Mouse (Mus musculus) embryonic facial prominence, embryonic 15.5 days (tissue): ENCODE data around the gene Clec11a. TPM values are rescaled to one million over a fixed set of nuclear protein-coding genes. Genes with fewer than 3 reads are reported as not detected.

Source experiments
- ATAC-seq: fragments of 200-750 bp; cut with Nextera tagmentation; 2 replicates; pipeline ENCODE4 v1.8.0; 2017; ENCODE audit warnings: low read depth, moderate TSS enrichment; ENCODE audit not compliant: insufficient number of reproducible peaks, low FRiP score, low TSS enrichment
- H3K27ac ChIP-seq: fragments of 300-500 bp; sonication (generic); replicated peaks from 2 replicates; pipeline ENCODE4 v1.5.1; 2015; ENCODE audit warnings: mild to moderate bottlenecking, inconsistent platforms
- H3K27me3 ChIP-seq: fragments of 300-500 bp; sonication (generic); 2 replicates; pipeline ENCODE4 v1.6.1; 2015; ENCODE audit warnings: inconsistent platforms
- H3K36me3 ChIP-seq: fragments of 300-500 bp; sonication (generic); 2 replicates; pipeline ENCODE4 v1.6.1; 2015; ENCODE audit warnings: mild to moderate bottlenecking, inconsistent platforms
- H3K4me1 ChIP-seq: fragments of 300-500 bp; sonication (generic); 2 replicates; pipeline ENCODE4 v1.6.1; 2015; ENCODE audit warnings: inconsistent platforms
- H3K4me2 ChIP-seq: fragments of 300-500 bp; sonication (generic); replicated peaks from 2 replicates; pipeline ENCODE4 v1.6.1; 2015; ENCODE audit warnings: mild to moderate bottlenecking, inconsistent platforms
- H3K4me3 ChIP-seq: fragments of 300-500 bp; sonication (generic); replicated peaks from 2 replicates; pipeline ENCODE4 v1.5.1; 2015; ENCODE audit warnings: mild to moderate bottlenecking, inconsistent platforms
- H3K9ac ChIP-seq: fragments of 300-500 bp; sonication (generic); 2 replicates; pipeline ENCODE4 v1.6.1; 2015; ENCODE audit warnings: inconsistent platforms
- H3K9me3 ChIP-seq: fragments of 300-500 bp; sonication (generic); replicated peaks from 2 replicates; pipeline ENCODE4 v1.6.1; 2016; ENCODE audit warnings: inconsistent platforms
- WGBS: fragments of 180-500 bp; shearing (Covaris S2); methylation state at CpG from one replicate; pipeline ENCODE4 v1.1.7; 2015; 5-methylcytosine and 5-hydroxymethylcytosine counted together
- polyA plus RNA-seq: library from polyadenylated mRNA; unstranded; fragments of >200 nt; fragmentation: Nextera tagmentation; extraction: Ambion mirVana; gene quantifications from 2 replicates; pipeline ENCODE4 v1.2.1, GENCODE M21; 2015

The Clec11a gene
- 26.1 and 28.1 TPM in 2 replicates for polyA plus RNA-seq

DNA sequence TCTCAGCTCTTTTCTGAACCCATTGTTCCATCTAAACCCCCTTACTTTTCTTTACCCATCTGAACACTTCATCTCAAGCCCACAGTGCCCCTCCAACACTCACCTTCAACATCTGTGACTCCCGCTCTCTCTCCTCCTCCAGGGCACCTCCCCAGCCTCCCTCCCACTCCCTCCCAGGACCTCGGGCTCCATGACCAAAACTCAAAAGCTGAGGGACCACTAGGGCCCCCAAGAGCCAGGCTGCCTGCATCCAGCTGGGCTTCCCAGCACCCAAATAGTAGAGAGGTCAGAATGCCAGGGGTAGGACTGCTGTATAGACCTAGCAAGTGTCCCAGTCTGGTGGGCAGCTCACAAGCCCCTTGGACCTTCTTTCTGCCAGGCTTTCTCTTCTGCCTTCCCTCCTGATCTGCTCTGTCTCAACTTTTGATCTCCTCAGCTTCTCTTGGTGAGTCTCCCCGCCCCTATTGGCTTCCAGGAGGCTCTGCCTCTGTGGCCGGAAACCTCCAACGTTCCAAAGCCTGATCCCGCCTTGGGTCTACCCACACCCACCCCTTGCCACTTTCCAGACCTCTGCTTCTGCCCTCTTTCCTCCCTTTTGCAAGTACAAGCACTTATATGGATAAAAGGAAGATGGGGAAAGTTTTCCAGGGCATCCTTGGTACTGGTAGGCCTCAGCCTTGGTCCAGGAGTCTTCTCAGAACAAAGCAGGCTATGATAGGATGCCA, at the start of gene Clec11a:
Gene Clec11a (minus strand): TSS at position 387 of the 725 bp plus-strand sequence.
- H3K4me3 ChIP-seq, result peak within 1 kb of the TSS; percentile 78
- H3K36me3 ChIP-seq, result no peaks in the 10 kb centered on the region
- WGBS, result 50% methylated on average over 6 of the region's 6 CpGs
- H3K27me3 ChIP-seq, result 0 out of 2 replicates have a peak, but pooled peaks cover 5% of the 10 kb centered on the region
- H3K9me3 ChIP-seq, result no peaks in the 10 kb centered on the region
- no peak for ATAC-seq
- H3K9ac ChIP-seq, result no peak within 1 kb of the TSS
- peak within 1 kb of the TSS; percentile 88 for H3K27ac ChIP-seq
- peaks cover 56% of the 10 kb centered on the region for H3K4me1 ChIP-seq
- H3K4me2 ChIP-seq, result peak within 1 kb of the TSS; percentile 78

DNA sequence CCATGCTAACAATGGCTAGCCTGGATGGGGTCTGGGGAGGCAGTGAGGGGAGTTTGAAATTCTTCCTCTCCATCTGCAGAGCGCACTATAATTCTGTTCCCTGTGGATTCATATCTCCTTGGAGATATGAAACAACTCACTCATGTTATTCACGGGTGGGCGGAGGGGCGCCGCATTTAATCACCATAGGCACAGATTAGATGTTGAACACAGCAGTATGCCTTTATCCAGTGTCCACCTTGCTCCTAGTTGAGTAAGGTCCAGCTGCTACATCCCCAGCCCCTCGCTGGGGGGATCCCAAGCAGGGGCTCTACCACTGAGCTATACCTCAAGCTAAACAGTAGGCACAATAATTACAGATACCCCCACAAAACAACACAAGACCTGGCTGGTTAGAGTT, 48.7 kb upstream of the Clec11a start:
- H3K4me3 ChIP-seq, result no peak overlapping the region
- 75% methylated on average over 6 of the region's 6 CpGs for WGBS
- H3K9ac ChIP-seq, result no peak overlapping the region
- H3K9me3 ChIP-seq, result no peaks in the 10 kb centered on the region
- H3K27me3 ChIP-seq, result peaks cover 93% of the 10 kb centered on the region
- no peak for ATAC-seq
- no peak overlapping the region for H3K4me2 ChIP-seq
- no peak overlapping the region for H3K27ac ChIP-seq
- H3K36me3 ChIP-seq, result no peaks in the 10 kb centered on the region
- peaks cover 67% of the 10 kb centered on the region for H3K4me1 ChIP-seq

DNA sequence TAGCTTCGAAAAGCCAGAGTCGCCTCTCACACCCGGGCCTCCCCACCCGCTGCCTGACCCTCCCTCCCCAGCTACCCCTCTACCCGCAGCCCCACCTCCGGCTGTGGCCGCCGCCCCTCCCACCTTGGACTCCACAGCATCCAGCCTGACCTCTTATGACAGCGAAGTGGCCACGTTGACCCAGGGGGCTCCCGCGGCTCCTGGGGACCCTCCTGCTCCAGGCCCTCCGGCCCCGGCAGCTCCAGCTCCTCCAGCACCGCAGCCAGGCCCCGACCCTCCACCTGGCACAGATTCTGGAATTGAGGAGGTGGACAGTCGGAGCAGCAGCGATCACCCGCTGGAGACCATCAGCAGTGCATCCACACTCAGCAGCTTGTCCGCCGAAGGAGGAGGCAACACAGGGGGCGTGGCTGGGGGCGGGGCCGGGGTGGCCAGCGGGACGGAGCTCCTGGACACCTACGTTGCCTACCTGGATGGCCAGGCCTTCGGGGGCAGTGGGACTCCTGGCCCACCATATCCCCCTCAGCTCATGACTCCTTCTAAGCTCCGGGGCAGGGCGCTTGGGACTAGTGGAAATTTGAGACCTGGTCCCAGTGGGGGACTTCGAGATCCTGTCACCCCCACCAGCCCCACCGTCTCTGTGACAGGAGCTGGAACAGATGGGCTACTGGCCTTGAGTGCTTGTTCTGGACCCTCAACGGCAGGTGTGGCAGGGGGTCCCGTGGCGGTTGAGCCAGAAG, 47.1 kb upstream of the Clec11a start:
- H3K4me3 ChIP-seq, result 0 out of 2 replicates have a peak overlapping the region, but pooled peaks have one; percentile 10
- H3K36me3 ChIP-seq, result no peaks in the 10 kb centered on the region
- H3K9ac ChIP-seq, result no peak overlapping the region
- H3K9me3 ChIP-seq, result no peaks in the 10 kb centered on the region
- H3K4me2 ChIP-seq, result peak overlapping the region; percentile 34
- peaks cover 56% of the 10 kb centered on the region for H3K4me1 ChIP-seq
- WGBS, result 2% methylated on average over 34 of the region's 35 CpGs
- no peak for ATAC-seq
- H3K27ac ChIP-seq, result no peak overlapping the region
- peaks cover 92% of the 10 kb centered on the region for H3K27me3 ChIP-seq

DNA sequence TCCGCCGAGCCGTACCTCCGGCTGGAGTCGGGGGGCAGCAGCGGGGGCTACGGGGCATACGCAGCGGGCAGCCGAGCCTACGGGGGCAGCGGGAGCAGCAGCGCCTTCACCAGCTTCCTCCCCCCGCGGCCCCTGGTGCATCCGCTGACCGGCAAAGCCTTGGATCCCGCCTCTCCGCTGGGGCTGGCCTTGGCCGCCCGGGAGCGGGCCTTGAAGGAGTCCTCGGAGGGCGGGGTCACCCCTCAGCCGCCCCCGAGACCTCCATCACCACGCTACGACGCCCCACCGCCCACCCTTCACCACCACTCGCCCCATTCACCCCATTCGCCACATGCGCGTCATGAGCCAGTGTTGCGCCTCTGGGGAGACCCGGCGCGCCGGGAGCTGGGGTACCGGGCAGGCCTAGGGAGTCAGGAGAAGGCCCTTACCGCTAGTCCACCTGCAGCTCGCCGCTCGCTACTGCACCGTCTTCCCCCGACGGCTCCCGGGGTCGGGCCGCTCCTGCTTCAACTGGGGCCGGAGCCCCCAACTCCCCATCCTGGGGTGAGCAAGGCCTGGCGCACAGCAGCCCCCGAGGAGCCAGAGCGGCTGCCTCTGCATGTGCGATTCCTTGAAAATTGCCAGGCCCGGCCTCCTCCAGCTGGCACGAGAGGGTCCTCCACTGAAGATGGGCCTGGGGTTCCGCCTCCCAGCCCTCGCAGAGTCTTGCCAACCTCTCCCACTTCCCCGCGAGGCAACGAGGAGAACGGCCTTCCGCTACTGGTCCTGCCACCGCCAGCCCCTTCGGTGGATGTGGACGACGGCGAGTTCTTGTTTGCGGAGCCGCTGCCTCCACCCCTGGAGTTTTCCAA, 46.3 kb upstream of the Clec11a start:
- Histone ChIP-seq H3K36me3 (no peaks in the 10 kb centered on the region), H3K27ac (no peak overlapping the region), H3K9ac (no peak overlapping the region), H3K4me2 (peak overlapping the region; percentile 34), H3K4me3 (peak overlapping the region; percentile 27), H3K27me3 (peaks cover 86% of the 10 kb centered on the region), H3K9me3 (no peaks in the 10 kb centered on the region), H3K4me1 (peaks cover 56% of the 10 kb centered on the region)
- WGBS, result 2% methylated on average over 70 of the region's 71 CpGs
- ATAC-seq, result no peak

DNA sequence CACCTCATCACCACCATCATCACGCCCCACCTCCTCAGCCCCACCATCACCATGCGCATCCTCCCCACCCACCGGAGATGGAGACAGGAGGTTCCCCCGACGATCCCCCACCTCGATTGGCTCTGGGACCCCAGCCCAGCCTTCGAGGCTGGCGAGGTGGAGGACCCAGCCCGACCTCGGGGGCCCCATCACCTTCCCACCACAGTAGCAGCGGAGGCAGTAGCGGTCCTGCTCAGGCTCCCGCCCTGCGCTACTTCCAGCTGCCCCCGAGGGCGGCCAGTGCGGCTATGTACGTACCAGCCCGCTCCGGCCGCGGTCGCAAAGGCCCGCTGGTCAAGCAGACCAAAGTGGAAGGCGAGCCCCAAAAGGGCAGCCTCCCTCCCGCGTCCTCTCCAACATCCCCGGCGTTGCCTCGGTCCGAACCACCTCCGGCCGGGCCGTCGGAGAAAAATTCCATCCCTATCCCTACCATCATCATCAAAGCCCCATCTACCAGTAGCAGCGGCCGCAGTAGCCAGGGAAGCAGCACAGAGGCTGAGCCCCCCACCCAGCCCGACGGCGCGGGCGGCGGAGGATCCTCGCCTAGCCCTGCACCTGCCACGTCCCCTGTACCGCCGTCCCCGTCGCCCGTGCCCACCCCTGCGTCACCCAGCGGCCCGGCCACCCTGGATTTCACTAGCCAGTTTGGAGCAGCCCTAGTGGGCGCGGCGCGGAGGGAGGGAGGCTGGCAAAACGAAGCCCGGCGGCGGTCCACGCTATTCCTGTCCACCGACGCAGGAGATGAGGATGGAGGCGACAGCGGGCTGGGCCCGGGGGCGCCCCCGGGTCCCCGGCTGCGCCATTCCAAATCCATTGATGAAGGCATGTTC, 45.4 kb upstream of the Clec11a start:
- Histone ChIP-seq H3K27ac (no peak overlapping the region), H3K4me1 (peaks cover 50% of the 10 kb centered on the region), H3K9ac (no peak overlapping the region), H3K36me3 (no peaks in the 10 kb centered on the region), H3K4me2 (0 out of 2 replicates have a peak overlapping the region, but pooled peaks have one; percentile 34), H3K4me3 (peak overlapping the region; percentile 27), H3K27me3 (peaks cover 78% of the 10 kb centered on the region), H3K9me3 (no peaks in the 10 kb centered on the region)
- no peak for ATAC-seq
- 4% methylated on average over 70 of the region's 71 CpGs for WGBS

DNA sequence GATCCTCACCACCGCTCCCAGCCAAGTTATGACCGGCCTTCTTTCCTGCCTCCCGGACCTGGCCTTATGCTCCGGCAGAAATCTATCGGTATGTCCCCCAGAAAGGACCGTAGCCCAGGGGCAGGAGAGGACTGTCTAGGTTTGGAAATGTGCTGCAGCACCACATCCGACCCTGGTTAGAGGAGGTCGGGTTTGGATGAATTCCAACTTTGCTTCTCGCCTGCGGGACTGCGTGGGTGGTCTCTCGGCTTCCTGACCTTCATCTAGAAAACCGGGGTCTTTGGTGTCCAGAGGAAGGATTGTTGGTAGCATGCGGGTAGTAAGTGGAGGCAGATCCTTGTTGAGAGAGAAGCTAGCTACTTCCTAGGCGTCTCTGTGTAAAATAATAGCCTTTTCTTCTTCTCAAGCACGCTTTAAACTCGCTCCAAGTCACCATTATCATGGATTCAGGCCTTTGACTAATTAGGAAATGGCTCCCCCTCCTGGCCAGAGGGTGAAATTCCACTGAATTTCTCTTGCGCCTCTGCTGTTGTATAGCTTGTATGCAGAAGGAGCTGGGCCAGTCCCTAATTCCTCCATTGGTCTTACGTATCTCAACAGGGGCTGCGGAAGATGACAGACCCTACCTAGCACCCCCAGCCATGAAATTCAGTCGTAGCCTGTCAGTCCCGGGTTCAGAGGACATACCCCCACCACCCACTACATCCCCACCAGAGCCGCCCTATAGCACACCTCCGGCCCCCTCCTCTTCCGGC, 44.4 kb upstream of the Clec11a start:
- WGBS, result 2% methylated on average over 25 of the region's 25 CpGs
- Histone ChIP-seq H3K36me3 (no peaks in the 10 kb centered on the region), H3K9me3 (no peaks in the 10 kb centered on the region), H3K4me2 (peak overlapping the region; percentile 50), H3K4me3 (peak overlapping the region; percentile 24), H3K4me1 (peaks cover 43% of the 10 kb centered on the region), H3K27me3 (peaks cover 68% of the 10 kb centered on the region), H3K9ac (no peak overlapping the region), H3K27ac (no peak overlapping the region)
- 0 out of 2 replicates have a peak, but pooled peaks have one; percentile 26 for ATAC-seq

DNA sequence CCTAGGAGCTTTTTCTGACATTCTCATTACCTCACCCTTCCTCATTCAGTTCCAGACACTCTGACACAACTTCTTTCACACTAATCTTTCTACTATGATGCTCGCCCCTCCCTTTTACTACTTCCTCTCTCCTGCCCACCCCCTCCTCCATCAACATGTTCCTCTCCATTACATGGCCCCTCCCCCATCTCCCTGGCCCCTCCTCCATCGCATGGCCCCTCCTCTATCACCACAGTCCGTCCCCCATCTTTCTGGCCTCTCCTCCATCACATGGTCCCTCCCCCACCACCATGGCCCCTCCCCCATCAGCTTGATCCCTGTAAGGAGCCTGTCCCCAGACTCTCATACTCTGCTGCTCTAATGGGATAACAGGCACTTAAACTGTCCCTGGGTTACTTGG, 42.3 kb upstream of the Clec11a start:
- Histone ChIP-seq H3K36me3 (no peaks in the 10 kb centered on the region), H3K9me3 (no peaks in the 10 kb centered on the region), H3K27me3 (peaks cover 47% of the 10 kb centered on the region), H3K27ac (no peak overlapping the region), H3K4me1 (peaks cover 39% of the 10 kb centered on the region), H3K4me3 (no peak overlapping the region), H3K4me2 (no peak overlapping the region), H3K9ac (no peak overlapping the region)
- ATAC-seq, result no peak
- WGBS, result 23% methylated on average over 3 of the region's 3 CpGs

DNA sequence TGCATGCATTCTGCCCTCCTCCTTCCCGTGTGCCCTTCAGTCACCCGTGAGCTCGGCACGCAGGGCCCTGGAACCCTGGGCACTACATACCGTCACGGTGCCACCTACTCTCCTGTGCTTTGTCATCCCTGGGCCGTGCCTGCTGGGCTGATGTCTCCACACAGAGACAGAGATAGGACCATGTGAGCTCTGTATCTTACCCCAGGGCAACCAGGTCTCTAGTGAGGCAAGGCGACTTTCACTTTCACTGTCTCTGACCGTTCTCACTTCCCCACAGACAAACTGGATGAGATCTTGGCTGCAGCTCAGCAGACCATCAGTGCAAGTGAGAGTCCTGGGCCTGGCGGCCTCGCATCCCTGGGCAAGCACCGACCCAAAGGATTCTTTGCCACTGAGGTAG, 37.9 kb upstream of the Clec11a start:
- H3K4me3 ChIP-seq, result no peak overlapping the region
- H3K27ac ChIP-seq, result no peak overlapping the region
- no peaks in the 10 kb centered on the region for H3K4me1 ChIP-seq
- no peak for ATAC-seq
- whole genome bisulfite sequencing, result 75% methylated on average over 12 of the region's 12 CpGs
- no peak overlapping the region for H3K9ac ChIP-seq
- H3K4me2 ChIP-seq, result no peak overlapping the region
- H3K27me3 ChIP-seq, result peaks cover 21% of the 10 kb centered on the region
- no peaks in the 10 kb centered on the region for H3K9me3 ChIP-seq
- no peaks in the 10 kb centered on the region for H3K36me3 ChIP-seq

DNA sequence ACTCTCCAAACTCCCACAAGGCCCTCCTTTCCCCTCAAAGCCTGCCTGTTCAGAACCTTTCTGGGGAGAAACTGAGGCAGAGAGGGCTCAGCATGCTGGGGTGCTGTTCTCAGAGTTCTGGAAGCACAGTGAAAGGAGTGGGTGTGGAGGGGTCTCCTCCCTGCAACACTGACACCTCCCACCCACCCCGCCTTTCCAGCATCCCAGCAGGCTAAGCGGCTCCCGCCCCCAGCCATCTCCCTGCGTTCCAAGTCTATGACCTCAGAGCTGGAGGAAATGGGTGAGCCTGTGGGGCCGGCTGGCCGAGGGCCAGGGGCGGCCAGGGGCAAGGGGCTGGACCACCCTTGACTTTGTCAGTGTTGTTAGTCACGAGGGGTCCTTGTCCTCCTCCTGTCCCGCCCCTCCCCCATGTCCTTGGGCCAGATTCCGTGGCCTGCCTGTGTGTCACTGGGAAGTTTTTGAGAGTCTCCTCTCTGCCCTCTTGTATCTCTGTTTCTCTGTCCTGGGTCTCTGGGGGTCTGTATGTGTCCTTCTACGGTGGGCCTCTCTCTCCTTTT, 36.8 kb upstream of the Clec11a start:
- no peak overlapping the region for H3K27ac ChIP-seq
- no peak overlapping the region for H3K4me2 ChIP-seq
- H3K9me3 ChIP-seq, result no peaks in the 10 kb centered on the region
- WGBS, result 10% methylated on average over 11 of the region's 11 CpGs
- H3K36me3 ChIP-seq, result no peaks in the 10 kb centered on the region
- no peaks in the 10 kb centered on the region for H3K4me1 ChIP-seq
- peaks cover 27% of the 10 kb centered on the region for H3K27me3 ChIP-seq
- no peak overlapping the region for H3K9ac ChIP-seq
- H3K4me3 ChIP-seq, result no peak overlapping the region
- peak; percentile 12; the same call in 1 of the 2 replicates for ATAC-seq

DNA sequence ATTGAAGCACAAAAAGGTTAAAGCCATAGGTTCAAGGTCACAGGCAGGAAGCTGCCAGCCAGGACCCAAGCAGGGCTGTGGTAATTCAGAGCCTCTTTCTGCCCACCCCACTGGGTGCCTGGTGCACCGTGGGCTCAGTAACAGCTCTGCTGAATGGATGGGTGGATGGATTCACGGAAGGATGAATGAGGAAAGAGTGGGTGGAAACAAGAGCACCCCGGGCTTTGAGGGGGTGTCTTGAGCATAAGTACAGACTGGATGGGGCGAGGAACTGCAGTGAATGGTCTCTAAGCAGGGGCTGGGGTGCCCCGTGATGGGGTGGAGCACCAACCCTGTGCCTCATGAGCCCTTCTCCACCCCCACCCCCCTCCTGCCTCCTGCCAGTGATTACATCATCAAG, 35.0 kb upstream of the Clec11a start:
- Histone ChIP-seq H3K9ac (no peak overlapping the region), H3K36me3 (no peaks in the 10 kb centered on the region), H3K4me3 (no peak overlapping the region), H3K4me1 (no peaks in the 10 kb centered on the region), H3K27ac (no peak overlapping the region), H3K4me2 (no peak overlapping the region), H3K9me3 (no peaks in the 10 kb centered on the region), H3K27me3 (peaks cover 45% of the 10 kb centered on the region)
- 63% methylated on average over 5 of the region's 5 CpGs for WGBS
- no peak for ATAC-seq
